Mouse (Mus musculus) kidney, adult 2 months (tissue): ENCODE data around the gene Cfap73. TPM values are rescaled to one million over a fixed set of nuclear protein-coding genes. Genes with fewer than 3 reads are reported as not detected.

Source experiments
- DNase-seq: peaks from one replicate; pipeline ENCODE4 v3.0.0; 2021
- H3K27ac ChIP-seq: fragments of 200-500 bp; 2 replicates; pipeline ENCODE4 v1.5.1; 2012; ENCODE audit warnings: low read depth, low read length, control low read depth, inconsistent platforms; ENCODE audit not compliant: insufficient read depth
- H3K27me3 ChIP-seq: fragments of 200-500 bp; replicated peaks from 2 replicates; pipeline ENCODE4 v1.6.1; 2012; ENCODE audit warnings: mild to moderate bottlenecking, moderate library complexity, low read length, inconsistent platforms; ENCODE audit not compliant: control insufficient read depth, insufficient read depth
- H3K36me3 ChIP-seq: fragments of 200-500 bp; 2 replicates; pipeline ENCODE4 v1.6.1; 2012; ENCODE audit warnings: mild to moderate bottlenecking, moderate library complexity, low read length, inconsistent platforms; ENCODE audit not compliant: control insufficient read depth, insufficient read depth
- H3K4me1 ChIP-seq: fragments of 200-500 bp; 2 replicates; pipeline ENCODE4 v1.6.1; 2011; ENCODE audit warnings: low read length; ENCODE audit not compliant: control insufficient read depth, insufficient read depth
- H3K4me3 ChIP-seq: fragments of 200-500 bp; 2 replicates; pipeline ENCODE4 v1.5.1; 2011; ENCODE audit warnings: mild to moderate bottlenecking, low read depth, low read length, control low read depth; ENCODE audit not compliant: insufficient read depth
- CTCF ChIP-seq: fragments of 200-500 bp; conservative IDR thresholded peaks from 2 replicates; pipeline ENCODE4 v1.5.1; 2011; ENCODE audit warnings: low read depth, mild to moderate bottlenecking, control low read depth, low read length, moderate library complexity, mixed read lengths; ENCODE audit not compliant: insufficient read depth, insufficient read length
- POLR2A ChIP-seq: fragments of 200-500 bp; IDR thresholded peaks from one replicate; pipeline ENCODE4 v1.6.1; 2011; ENCODE audit warnings: low read depth, low read length, control low read depth
- WGBS: fragments of 180-500 bp; shearing (Covaris S2); methylation state at CpG from one replicate; pipeline ENCODE4 v1.1.7; 2018; 5-methylcytosine and 5-hydroxymethylcytosine counted together
- polyA plus RNA-seq: library from polyadenylated mRNA; depleted of rRNA; stranded (reverse); fragments of >200 nt; gene quantifications from 2 replicates; pipeline ENCODE4 v1.2.3, GENCODE M21; 2012

Gene Cfap73
- polyA plus RNA-seq, 1 experiment, result not detected

- DNase-seq, result no peak
- TF ChIP-seq POLR2A (no peak), CTCF (peak; percentile 45)
- peaks cover 7% of the 10 kb centered on the region; the same call in 1 of the 2 replicates for H3K4me1 ChIP-seq
- no peaks in the 10 kb centered on the region; the same call in 1 of the 2 replicates for H3K36me3 ChIP-seq
- H3K4me3 ChIP-seq, result no peak overlapping the region
- no peak overlapping the region for H3K27ac ChIP-seq
- 99% methylated on average over 4 of the region's 4 CpGs for WGBS
- H3K27me3 ChIP-seq, result no peaks in the 10 kb centered on the region
These were observed 18.1 kb downstream of the Cfap73 start for GRCm38 (mm10) chr5:120615903-120616302.

- Histone ChIP-seq H3K36me3 (no peaks in the 10 kb centered on the region), H3K4me3 (peak overlapping the region; percentile 72), H3K27me3 (no peaks in the 10 kb centered on the region), H3K4me1 (peaks cover 9% of the 10 kb centered on the region; the same call in 1 of the 2 replicates), H3K27ac (peak overlapping the region; percentile 97)
- DNase-seq, result peak; percentile 100
- peak; percentile 20 for TF ChIP-seq POLR2A
- TF ChIP-seq CTCF, result no peak
- WGBS, result under 1% methylated on average over 69 of the region's 69 CpGs
These were observed 21.0 kb downstream of the Cfap73 start for GRCm38 (mm10) chr5:120612822-120613604.

- peak within 1 kb of the TSS; percentile 97 for H3K27ac ChIP-seq
- peak; percentile 98 for DNase-seq
- peaks cover 9% of the 10 kb centered on the region; the same call in 1 of the 2 replicates for H3K4me1 ChIP-seq
- no peaks in the 10 kb centered on the region for H3K27me3 ChIP-seq
- WGBS, result under 1% methylated on average over 22 of the region's 22 CpGs
- H3K4me3 ChIP-seq, result peak within 1 kb of the TSS; percentile 72
- no peaks in the 10 kb centered on the region for H3K36me3 ChIP-seq
- no peak for TF ChIP-seq POLR2A
- no peak for TF ChIP-seq CTCF
These were observed 21.6 kb downstream of the Cfap73 start, which contains the start of the genes Rita1 and Ddx54 for GRCm38 (mm10) chr5:120612442-120612821. Gene Rita1 (minus strand): TSS chr5:120612589. Gene Ddx54 (plus strand): TSS chr5:120612739.

GRCm38 (mm10) chr5:120611416-120611815 is 22.6 kb downstream of the Cfap73 start:
- H3K36me3 ChIP-seq, result no peaks in the 10 kb centered on the region
- peak overlapping the region; percentile 55 for H3K4me3 ChIP-seq
- no peaks in the 10 kb centered on the region for H3K27me3 ChIP-seq
- peak overlapping the region; percentile 26; the same call in 1 of the 2 replicates for H3K27ac ChIP-seq
- H3K4me1 ChIP-seq, result peaks cover 9% of the 10 kb centered on the region; the same call in 1 of the 2 replicates
- no peak for DNase-seq
- TF ChIP-seq POLR2A (no peak), CTCF (no peak)
- WGBS, result 36% methylated on average over 8 of the region's 8 CpGs

- TF ChIP-seq CTCF, result no peak
- no peak for TF ChIP-seq POLR2A
- WGBS, result 54% methylated on average over 5 of the region's 5 CpGs
These were observed 23.1 kb downstream of the Cfap73 start for GRCm38 (mm10) chr5:120610906-120611305.

GRCm38 (mm10) chr5:120609246-120609775 is 24.7 kb downstream of the Cfap73 start:
- Histone ChIP-seq H3K36me3 (no peaks in the 10 kb centered on the region), H3K27me3 (no peaks in the 10 kb centered on the region), H3K4me3 (no peak overlapping the region), H3K27ac (no peak overlapping the region), H3K4me1 (peaks cover 14% of the 10 kb centered on the region)
- WGBS, result 84% methylated on average over 16 of the region's 16 CpGs
- no peak for DNase-seq
- TF ChIP-seq CTCF, result no peak
- no peak for TF ChIP-seq POLR2A

More at GRCm38 (mm10) chr5:120610906-120611305, 23.1 kb downstream of the Cfap73 start:
- Histone ChIP-seq H3K27ac (no peak overlapping the region), H3K36me3 (no peaks in the 10 kb centered on the region), H3K4me1 (peaks cover 9% of the 10 kb centered on the region; the same call in 1 of the 2 replicates), H3K4me3 (no peak overlapping the region), H3K27me3 (no peaks in the 10 kb centered on the region)
- DNase-seq, result peak; percentile 55

GRCm38 (mm10) chr5:120607335-120607734 is 26.7 kb downstream of the Cfap73 start:
- TF ChIP-seq POLR2A (no peak), CTCF (no peak)
- no peak overlapping the region for H3K4me3 ChIP-seq
- H3K27me3 ChIP-seq, result no peaks in the 10 kb centered on the region
- no peaks in the 10 kb centered on the region for H3K36me3 ChIP-seq
- no peak for DNase-seq
- H3K27ac ChIP-seq, result no peak overlapping the region
- 88% methylated on average over 3 of the region's 3 CpGs for WGBS
- peaks cover 14% of the 10 kb centered on the region for H3K4me1 ChIP-seq
